Mouse (Mus musculus): ENCODE measurements around the gene Olfr1039.

GRCm38 (mm10) chr2:86179950-86180349 is 44.2 kb upstream of the Olfr1039 start:
- TF ChIP-seq CTCF (IDR thresholded peaks at IDR 0.05; ENCODE audit: low read depth) = no peak
- TF ChIP-seq EP300 (IDR thresholded peaks at IDR 0.05; ENCODE audit: low read depth) = no peak
